Mouse (Mus musculus) lung, adult 2 months (tissue): Measurements from ENCODE around the gene Rfc4. TPM values are rescaled to one million over a fixed set of nuclear protein-coding genes. Genes with fewer than 3 reads are reported as not detected.

ENCODE experiments used
- DNase-seq: peaks from one replicate; pipeline ENCODE4 v3.0.0; 2022
- H3K4me1 ChIP-seq: fragments of 200-500 bp; 2 replicates; pipeline ENCODE4 v1.6.1; 2011; ENCODE audit warnings: low read length; ENCODE audit not compliant: control insufficient read depth, insufficient read depth
- H3K4me3 ChIP-seq: fragments of 200-500 bp; replicated peaks from 2 replicates; pipeline ENCODE3; 2011; ENCODE audit warnings: low read depth, mild to moderate bottlenecking, control low read depth, low read length; ENCODE audit errors: extremely low read depth
- CTCF ChIP-seq: fragments of 200-500 bp; IDR thresholded peaks from 2 replicates; pipeline ENCODE4 v1.5.1; 2011; ENCODE audit warnings: mild to moderate bottlenecking, low read length, control low read depth; ENCODE audit not compliant: insufficient read depth
- POLR2A ChIP-seq: fragments of 200-500 bp; IDR thresholded peaks from 2 replicates; pipeline ENCODE4 v1.6.1; 2011; ENCODE audit warnings: low read depth, mild to moderate bottlenecking, control low read depth, low read length, borderline replicate concordance; ENCODE audit errors: extremely low read depth
- WGBS: fragments of 180-500 bp; shearing (Covaris S2); methylation state at CpG from one replicate; pipeline ENCODE4 v1.1.7; 2018; 5-methylcytosine and 5-hydroxymethylcytosine counted together
- polyA plus RNA-seq: library from polyadenylated mRNA; depleted of rRNA; stranded (reverse); fragments of >200 nt; gene quantifications from 2 replicates; pipeline ENCODE4 v1.2.3, GENCODE M21; 2012

The Rfc4 gene
- polyA plus RNA-seq, 1 experiment = 0.57 TPM

GRCm38 (mm10) chr16:23140911-23141310, 13.4 kb upstream of the Rfc4 start:
- TF ChIP-seq POLR2A (no peak), CTCF (no peak)
- WGBS = 86% methylated on average over 3 of the region's 3 CpGs
- H3K4me3 ChIP-seq = no peak overlapping the region
- H3K4me1 ChIP-seq = no peaks in the 10 kb centered on the region
- DNase-seq = no peak

GRCm38 (mm10) chr16:23136406-23136970, 9.0 kb upstream of the Rfc4 start:
- TF ChIP-seq POLR2A = no peak
- TF ChIP-seq CTCF = no peak
- DNase-seq = no peak
- no peaks in the 10 kb centered on the region for H3K4me1 ChIP-seq
- 46% methylated on average over 4 of the region's 4 CpGs for WGBS
- H3K4me3 ChIP-seq = no peak overlapping the region

- Histone ChIP-seq H3K4me3 (no peak overlapping the region), H3K4me1 (no peaks in the 10 kb centered on the region)
- TF ChIP-seq POLR2A = no peak
- peak; percentile 46; the same call in 1 of the 2 replicates for TF ChIP-seq CTCF
- 17% methylated on average over 11 of the region's 11 CpGs for WGBS
- DNase-seq = no peak
Measured at GRCm38 (mm10) chr16:23135421-23136149, 8.0 kb upstream of the Rfc4 start.

- peaks cover 4% of the 10 kb centered on the region; the same call in 1 of the 2 replicates for H3K4me1 ChIP-seq
- no peak for TF ChIP-seq POLR2A
- TF ChIP-seq CTCF = no peak
- 94% methylated on average over 1 of the region's 1 CpGs for WGBS
- DNase-seq = no peak
- no peak overlapping the region for H3K4me3 ChIP-seq
Measured at GRCm38 (mm10) chr16:23132336-23132735, 4.8 kb upstream of the Rfc4 start.

GRCm38 (mm10) chr16:23130303-23130702, 2.8 kb upstream of the Rfc4 start:
- peaks cover 4% of the 10 kb centered on the region; the same call in 1 of the 2 replicates for H3K4me1 ChIP-seq
- H3K4me3 ChIP-seq = no peak overlapping the region
- no peak for DNase-seq
- TF ChIP-seq CTCF (no peak), POLR2A (no peak)
- WGBS = 86% methylated on average over 3 of the region's 3 CpGs

GRCm38 (mm10) chr16:23127311-23127672, 245 bp downstream of the Rfc4 start:
- DNase-seq = no peak
- 0% methylated on average over 4 of the region's 4 CpGs for WGBS
- Histone ChIP-seq H3K4me1 (peaks cover 4% of the 10 kb centered on the region; the same call in 1 of the 2 replicates), H3K4me3 (peak overlapping the region; percentile 97)
- TF ChIP-seq CTCF (no peak), POLR2A (no peak)

GRCm38 (mm10) chr16:23124398-23124797, 3.1 kb downstream of the Rfc4 start:
- H3K4me3 ChIP-seq = no peak overlapping the region
- DNase-seq = no peak
- no peak for TF ChIP-seq POLR2A
- no peak for TF ChIP-seq CTCF
- peaks cover 4% of the 10 kb centered on the region; the same call in 1 of the 2 replicates for H3K4me1 ChIP-seq
- 64% methylated on average over 4 of the region's 4 CpGs for WGBS

GRCm38 (mm10) chr16:23123104-23123503, 4.4 kb downstream of the Rfc4 start:
- DNase-seq = no peak
- no peak for TF ChIP-seq CTCF
- TF ChIP-seq POLR2A = no peak
- H3K4me1 ChIP-seq = no peaks in the 10 kb centered on the region; the same call in 1 of the 2 replicates
- H3K4me3 ChIP-seq = no peak overlapping the region
- WGBS = 95% methylated on average over 4 of the region's 4 CpGs

- no peak for DNase-seq
- WGBS = 96% methylated on average over 3 of the region's 3 CpGs
Measured at GRCm38 (mm10) chr16:23122446-23122845, 5.1 kb downstream of the Rfc4 start.

GRCm38 (mm10) chr16:23117173-23117572, 10.4 kb downstream of the Rfc4 start:
- TF ChIP-seq POLR2A (no peak), CTCF (no peak)
- no peak for DNase-seq
- no peak overlapping the region for H3K4me3 ChIP-seq
- H3K4me1 ChIP-seq = no peaks in the 10 kb centered on the region
- 59% methylated on average over 4 of the region's 4 CpGs for WGBS

More at GRCm38 (mm10) chr16:23122446-23122845, 5.1 kb downstream of the Rfc4 start:
- TF ChIP-seq POLR2A (no peak), CTCF (no peak)
- Histone ChIP-seq H3K4me3 (no peak overlapping the region), H3K4me1 (no peaks in the 10 kb centered on the region)

- DNase-seq = no peak
- TF ChIP-seq POLR2A (no peak), CTCF (no peak)
- peaks cover 4% of the 10 kb centered on the region for H3K4me1 ChIP-seq
- WGBS = 75% methylated on average over 3 of the region's 3 CpGs
- no peak overlapping the region for H3K4me3 ChIP-seq
Measured at GRCm38 (mm10) chr16:23115486-23115885, 12.1 kb downstream of the Rfc4 start.
